Mouse (Mus musculus) stomach, embryonic 15.5 days (tissue): ENCODE measurements around the gene Hyal2. TPM values are rescaled to one million over a fixed set of nuclear protein-coding genes. Genes with fewer than 3 reads are reported as not detected.
"Not testable (repeated sequence)": the region's sequence is repeated elsewhere in the genome, so short reads cannot be mapped to it uniquely, and the experiment has no call there.

Source experiments
- ATAC-seq: fragments of 200-750 bp; cut with Nextera tagmentation; 2 replicates; pipeline ENCODE4 v1.8.0; 2017; ENCODE audit warnings: low read depth, moderate number of reproducible peaks, moderate TSS enrichment; ENCODE audit not compliant: insufficient read depth, low FRiP score
- H3K27ac ChIP-seq: fragments of 300-500 bp; sonication (generic); 2 replicates; pipeline ENCODE4 v1.5.1; 2015; ENCODE audit warnings: mild to moderate bottlenecking, inconsistent platforms
- H3K27me3 ChIP-seq: fragments of 300-500 bp; sonication (generic); replicated peaks from 2 replicates; pipeline ENCODE4 v1.6.1; 2015; ENCODE audit warnings: inconsistent platforms
- H3K36me3 ChIP-seq: fragments of 300-500 bp; sonication (generic); 2 replicates; pipeline ENCODE4 v1.6.1; 2015; ENCODE audit warnings: inconsistent platforms
- H3K4me1 ChIP-seq: fragments of 300-500 bp; sonication (generic); 2 replicates; pipeline ENCODE4 v1.6.1; 2015; ENCODE audit warnings: inconsistent platforms
- H3K4me2 ChIP-seq: fragments of 300-500 bp; sonication (generic); 2 replicates; pipeline ENCODE4 v1.6.1; 2015; ENCODE audit warnings: mild to moderate bottlenecking, inconsistent platforms
- H3K4me3 ChIP-seq: fragments of 300-500 bp; sonication (generic); replicated peaks from 2 replicates; pipeline ENCODE4 v1.5.1; 2015; ENCODE audit warnings: inconsistent platforms
- H3K9ac ChIP-seq: fragments of 300-500 bp; sonication (generic); 2 replicates; pipeline ENCODE4 v1.6.1; 2015; ENCODE audit warnings: inconsistent platforms
- H3K9me3 ChIP-seq: fragments of 300-500 bp; sonication (generic); 2 replicates; pipeline ENCODE4 v1.6.1; 2016; ENCODE audit warnings: inconsistent platforms
- WGBS: fragments of 180-500 bp; shearing (Covaris S2); methylation state at CpG from one replicate; pipeline ENCODE4 v1.1.7; 2015; 5-methylcytosine and 5-hydroxymethylcytosine counted together
- polyA plus RNA-seq: library from polyadenylated mRNA; unstranded; fragments of >200 nt; fragmentation: Nextera tagmentation; extraction: Ambion mirVana; gene quantifications from 2 replicates; pipeline ENCODE4 v1.2.1, GENCODE M21; 2015

Hyal2 gene
- polyA plus RNA-seq, 1 experiment from 2014 or later = 85.4 TPM

DNA sequence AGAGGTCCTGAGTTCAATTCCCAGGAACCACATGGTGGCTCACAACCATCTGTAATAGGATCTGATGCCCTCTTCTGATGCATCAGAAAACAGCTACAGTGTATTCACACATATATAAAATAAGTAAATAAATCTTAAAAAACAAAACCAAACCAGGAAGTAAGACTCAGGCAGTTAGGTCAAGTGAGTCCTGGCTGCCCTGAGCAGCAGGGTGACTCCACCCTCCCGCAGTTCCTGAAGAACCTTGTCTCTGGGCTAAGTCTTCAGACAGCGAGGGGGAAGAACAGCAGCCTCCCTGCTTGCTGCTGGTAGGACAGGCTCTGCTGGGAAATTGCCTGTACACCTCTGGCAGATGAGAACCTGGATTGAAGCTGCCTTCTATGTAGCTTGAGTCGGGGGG is 11.4 kb upstream of the Hyal2 start:
- H3K36me3 ChIP-seq = peaks cover 40% of the 10 kb centered on the region
- H3K27ac ChIP-seq = peak overlapping the region; percentile 41; the same call in 1 of the 2 replicates
- H3K27me3 ChIP-seq = no peaks in the 10 kb centered on the region
- peak overlapping the region; percentile 72 for H3K4me2 ChIP-seq
- no peak for ATAC-seq
- 66% methylated on average over 3 of the region's 3 CpGs for WGBS
- peak overlapping the region; percentile 63 for H3K4me3 ChIP-seq
- H3K9me3 ChIP-seq = no peaks in the 10 kb centered on the region
- H3K4me1 ChIP-seq = peaks cover 42% of the 10 kb centered on the region
- H3K9ac ChIP-seq = no peak overlapping the region

GRCm38 (mm10) chr9:107563029-107563581 is 4.6 kb upstream of the Hyal2 start, which contains the start of gene Tusc2:
Tusc2 (plus strand) TSS chr9:107563255.
- ATAC-seq = peak; percentile 94
- no peaks in the 10 kb centered on the region for H3K9me3 ChIP-seq
- no peaks in the 10 kb centered on the region for H3K27me3 ChIP-seq
- peaks cover 34% of the 10 kb centered on the region for H3K4me1 ChIP-seq
- peak within 1 kb of the TSS; percentile 46; the same call in 1 of the 2 replicates for H3K27ac ChIP-seq
- peak within 1 kb of the TSS; percentile 73 for H3K4me3 ChIP-seq
- H3K4me2 ChIP-seq = peak within 1 kb of the TSS; percentile 78
- H3K9ac ChIP-seq = peak within 1 kb of the TSS; percentile 58
- peaks cover 49% of the 10 kb centered on the region for H3K36me3 ChIP-seq
- 0% methylated on average over 46 of the region's 46 CpGs for WGBS

- not testable (repeated sequence) for H3K4me3 ChIP-seq, ATAC-seq, H3K9ac ChIP-seq, H3K9me3 ChIP-seq, H3K27me3 ChIP-seq
- Histone ChIP-seq H3K27ac (peak overlapping the region; percentile 91), H3K36me3 (peaks cover 25% of the 10 kb centered on the region), H3K4me2 (peak overlapping the region; percentile 21), H3K4me1 (peaks cover 46% of the 10 kb centered on the region)
- whole genome bisulfite sequencing = 51% methylated on average over 5 of the region's 5 CpGs
These were observed 2.2 kb upstream of the Hyal2 start for GRCm38 (mm10) chr9:107565556-107565955.

GRCm38 (mm10) chr9:107566041-107566709 is 1.6 kb upstream of the Hyal2 start:
- 49% methylated on average over 15 of the region's 15 CpGs for WGBS
- H3K36me3 ChIP-seq = peaks cover 19% of the 10 kb centered on the region
- no peak for ATAC-seq
- no peaks in the 10 kb centered on the region for H3K27me3 ChIP-seq
- peak overlapping the region; percentile 9; the same call in 1 of the 2 replicates for H3K4me2 ChIP-seq
- H3K4me1 ChIP-seq = peaks cover 52% of the 10 kb centered on the region
- H3K9ac ChIP-seq = no peak overlapping the region
- peak overlapping the region; percentile 91 for H3K27ac ChIP-seq
- no peak overlapping the region for H3K4me3 ChIP-seq
- H3K9me3 ChIP-seq = no peaks in the 10 kb centered on the region

DNA sequence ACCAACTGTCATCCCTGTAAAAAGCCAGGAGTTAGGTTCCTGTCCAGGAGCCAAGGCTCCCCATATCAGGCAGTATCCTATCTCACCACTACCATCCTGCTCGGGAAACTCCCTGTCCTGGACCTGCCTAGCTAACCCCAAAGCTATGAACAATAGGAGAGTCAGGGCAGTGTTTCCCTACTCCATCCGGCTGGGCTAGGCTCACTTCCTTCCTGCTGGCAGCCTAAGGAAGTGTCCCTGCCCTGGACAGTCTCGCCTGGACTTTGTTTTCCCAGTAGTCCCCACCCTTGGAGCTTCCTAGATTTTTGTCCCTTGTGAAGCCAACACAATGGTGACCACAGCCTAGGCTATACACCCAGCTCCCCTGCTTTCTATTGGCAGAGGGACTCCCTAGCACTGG is 890 bp upstream of the Hyal2 start:
- Histone ChIP-seq H3K9me3 (no peaks in the 10 kb centered on the region), H3K27me3 (no peaks in the 10 kb centered on the region), H3K36me3 (peaks cover 17% of the 10 kb centered on the region), H3K4me2 (peak overlapping the region; percentile 74), H3K4me1 (peaks cover 57% of the 10 kb centered on the region), H3K4me3 (no peak overlapping the region), H3K27ac (peak overlapping the region; percentile 91), H3K9ac (no peak overlapping the region)
- ATAC-seq = no peak
- 50% methylated on average over 3 of the region's 3 CpGs for WGBS

- WGBS = under 1% methylated on average over 41 of the region's 41 CpGs
- peaks cover 25% of the 10 kb centered on the region for H3K36me3 ChIP-seq
These were observed 851 bp downstream of the Hyal2 start for GRCm38 (mm10) chr9:107568331-107569261.

GRCm38 (mm10) chr9:107569270-107569669 is 1.5 kb downstream of the Hyal2 start:
- ATAC-seq = peak; percentile 2; the same call in 1 of the 2 replicates
- H3K27ac ChIP-seq = peak overlapping the region; percentile 91
- H3K9me3 ChIP-seq = no peaks in the 10 kb centered on the region
- H3K4me3 ChIP-seq = peak overlapping the region; percentile 85
- H3K36me3 ChIP-seq = peaks cover 28% of the 10 kb centered on the region
- no peaks in the 10 kb centered on the region for H3K27me3 ChIP-seq
- WGBS = under 1% methylated on average over 23 of the region's 23 CpGs
- peak overlapping the region; percentile 78 for H3K9ac ChIP-seq
- H3K4me1 ChIP-seq = peaks cover 51% of the 10 kb centered on the region
- peak overlapping the region; percentile 74 for H3K4me2 ChIP-seq

More at GRCm38 (mm10) chr9:107568331-107569261, 851 bp downstream of the Hyal2 start:
- H3K4me1 ChIP-seq = peaks cover 57% of the 10 kb centered on the region
- H3K27ac ChIP-seq = peak overlapping the region; percentile 91
- H3K9me3 ChIP-seq = no peaks in the 10 kb centered on the region
- peak; percentile 79 for ATAC-seq
- H3K27me3 ChIP-seq = no peaks in the 10 kb centered on the region
- H3K4me3 ChIP-seq = peak overlapping the region; percentile 85
- peak overlapping the region; percentile 78 for H3K9ac ChIP-seq
- H3K4me2 ChIP-seq = peak overlapping the region; percentile 74

- Histone ChIP-seq H3K9ac (peak overlapping the region; percentile 78), H3K27ac (peak overlapping the region; percentile 91), H3K36me3 (peaks cover 26% of the 10 kb centered on the region), H3K9me3 (no peaks in the 10 kb centered on the region), H3K4me3 (peak overlapping the region; percentile 85), H3K4me2 (peak overlapping the region; percentile 74), H3K27me3 (no peaks in the 10 kb centered on the region), H3K4me1 (peaks cover 49% of the 10 kb centered on the region)
- no peak for ATAC-seq
- whole genome bisulfite sequencing = 36% methylated on average over 13 of the region's 13 CpGs
These were observed 2.3 kb downstream of the Hyal2 start for GRCm38 (mm10) chr9:107570016-107570415.

- H3K9ac ChIP-seq = peak overlapping the region; percentile 78; the same call in 1 of the 2 replicates
- peak overlapping the region; percentile 74 for H3K4me2 ChIP-seq
- WGBS = 69% methylated on average over 21 of the region's 21 CpGs
- H3K36me3 ChIP-seq = peaks cover 22% of the 10 kb centered on the region
- peaks cover 52% of the 10 kb centered on the region for H3K4me1 ChIP-seq
- peak overlapping the region; percentile 85 for H3K4me3 ChIP-seq
- peak overlapping the region; percentile 33 for H3K27ac ChIP-seq
- ATAC-seq = 0 out of 2 replicates have a peak, but pooled peaks have one; percentile 5
- H3K9me3 ChIP-seq = no peaks in the 10 kb centered on the region
- H3K27me3 ChIP-seq = no peaks in the 10 kb centered on the region
These were observed 3.1 kb downstream of the Hyal2 start for GRCm38 (mm10) chr9:107570845-107571244.

DNA sequence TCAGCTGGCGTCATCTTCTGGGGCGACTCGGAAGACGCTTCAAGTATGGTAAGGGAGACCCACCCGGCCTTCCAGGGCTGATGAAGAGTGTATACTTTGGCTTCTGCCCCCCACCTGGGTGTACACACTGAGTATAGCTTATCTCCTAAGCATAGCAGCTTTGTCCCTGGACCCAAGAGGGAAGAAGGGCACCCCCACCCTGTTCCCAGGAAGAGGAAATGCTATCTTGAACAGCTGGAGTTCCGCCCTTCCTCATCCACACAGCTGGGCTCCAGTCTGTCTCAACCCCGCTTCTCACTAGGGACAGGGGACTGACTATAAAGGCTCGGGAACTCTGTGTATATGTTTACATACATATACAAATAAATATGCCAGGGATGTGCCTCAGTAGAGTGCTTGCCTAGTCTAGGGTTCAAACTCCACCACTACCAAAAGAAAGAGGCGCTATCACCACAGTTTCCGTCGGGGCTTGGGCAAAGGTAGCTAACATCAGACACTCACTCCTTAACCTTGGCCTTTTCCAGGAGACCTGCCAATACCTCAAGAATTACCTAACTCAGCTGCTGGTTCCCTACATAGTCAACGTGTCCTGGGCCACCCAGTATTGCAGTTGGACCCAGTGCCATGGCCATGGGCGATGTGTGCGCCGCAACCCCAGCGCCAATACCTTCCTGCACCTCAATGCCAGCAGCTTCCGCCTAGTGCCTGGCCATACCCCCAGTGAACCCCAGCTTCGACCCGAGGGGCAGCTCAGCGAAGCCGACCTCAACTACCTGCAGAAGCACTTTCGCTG is 4.0 kb downstream of the Hyal2 start:
- no peak overlapping the region for H3K9ac ChIP-seq
- peaks cover 54% of the 10 kb centered on the region for H3K4me1 ChIP-seq
- peak overlapping the region; percentile 74 for H3K4me2 ChIP-seq
- H3K27me3 ChIP-seq = no peaks in the 10 kb centered on the region
- peak overlapping the region; percentile 85; the same call in 1 of the 2 replicates for H3K4me3 ChIP-seq
- ATAC-seq = no peak
- H3K9me3 ChIP-seq = no peaks in the 10 kb centered on the region
- WGBS = 85% methylated on average over 22 of the region's 22 CpGs
- H3K36me3 ChIP-seq = peaks cover 22% of the 10 kb centered on the region
- H3K27ac ChIP-seq = peak overlapping the region; percentile 33

DNA sequence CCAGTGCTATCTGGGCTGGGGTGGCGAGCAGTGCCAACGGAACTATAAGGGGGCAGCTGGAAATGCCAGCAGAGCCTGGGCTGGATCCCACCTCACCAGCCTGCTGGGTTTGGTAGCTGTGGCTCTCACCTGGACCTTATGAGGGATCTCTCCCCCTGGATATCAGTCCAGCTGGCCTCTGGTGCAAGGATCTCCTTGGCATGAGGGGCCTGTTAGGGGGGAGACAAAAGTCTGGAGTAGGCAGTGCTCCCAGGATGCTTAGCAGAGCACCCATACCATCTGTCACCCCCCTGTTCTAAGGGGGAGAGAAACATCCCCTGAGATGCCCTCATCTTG is 4.5 kb downstream of the Hyal2 start:
- no peaks in the 10 kb centered on the region for H3K27me3 ChIP-seq
- peaks cover 54% of the 10 kb centered on the region for H3K4me1 ChIP-seq
- no peak overlapping the region for H3K4me3 ChIP-seq
- no peak overlapping the region for H3K27ac ChIP-seq
- H3K4me2 ChIP-seq = no peak overlapping the region
- 92% methylated on average over 2 of the region's 2 CpGs for WGBS
- peaks cover 22% of the 10 kb centered on the region for H3K36me3 ChIP-seq
- no peak overlapping the region for H3K9ac ChIP-seq
- no peaks in the 10 kb centered on the region for H3K9me3 ChIP-seq
- ATAC-seq = no peak
